Mouse (Mus musculus): ENCODE results near the gene 4930474N05Rik. TPM values are rescaled to one million over a fixed set of nuclear protein-coding genes. Genes with fewer than 3 reads are reported as not detected.

Gene 4930474N05Rik
- not detected in 2 replicates for polyA plus RNA-seq (2015; fragmentation: Nextera tagmentation; extraction: Ambion mirVana)

DNA sequence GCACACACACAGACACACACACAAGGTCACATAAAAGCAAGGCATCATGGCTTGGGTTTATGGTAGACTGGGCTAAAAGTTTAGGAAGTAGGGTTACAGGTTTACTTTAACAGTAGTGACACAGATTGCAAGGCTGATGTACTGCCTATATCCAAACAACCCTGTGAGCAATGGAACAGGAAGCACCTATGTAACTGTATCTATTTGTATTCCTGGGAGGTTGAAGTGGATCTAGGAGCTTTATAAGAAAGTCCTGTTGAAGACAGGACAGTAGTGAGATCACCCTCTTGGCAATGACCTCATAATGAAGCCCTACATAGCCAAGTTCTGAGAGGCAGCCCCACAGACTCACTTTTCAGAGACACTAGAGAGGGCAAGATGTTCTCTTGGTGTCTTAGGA is at the start of gene 4930474N05Rik:
Gene 4930474N05Rik, plus strand, starts transcription at position 301 of the 400 bp plus-strand sequence.
- Histone ChIP-seq H3K4me2 (ENCODE audit: low read length) (no peak within 1 kb of the TSS), H3K4me3 (replicated peaks; ENCODE audit: low read depth, low read length) (no peak within 1 kb of the TSS), H3K9ac (ENCODE audit: low read depth, low read length) (no peak within 1 kb of the TSS), H3K36me3 (ENCODE audit: insufficient read depth, low read length) (no peaks in the 10 kb centered on the region), H3K4me1 (replicated peaks; ENCODE audit: insufficient read depth, low read length) (no peaks in the 10 kb centered on the region), H3K9me3 (replicated peaks; ENCODE audit: low read length) (no peaks in the 10 kb centered on the region), H3K27me3 (ENCODE audit: insufficient read depth, low read length) (no peaks in the 10 kb centered on the region), H3K27ac (no peak within 1 kb of the TSS)
- no peak for DNase-seq (ENCODE audit: low spot score)
- TF ChIP-seq CTCF (IDR thresholded peaks at IDR 0.05; ENCODE audit: low read depth) = no peak
- no peak for ATAC-seq (replicated peaks; ENCODE audit: low FRiP score, low read depth)

DNA sequence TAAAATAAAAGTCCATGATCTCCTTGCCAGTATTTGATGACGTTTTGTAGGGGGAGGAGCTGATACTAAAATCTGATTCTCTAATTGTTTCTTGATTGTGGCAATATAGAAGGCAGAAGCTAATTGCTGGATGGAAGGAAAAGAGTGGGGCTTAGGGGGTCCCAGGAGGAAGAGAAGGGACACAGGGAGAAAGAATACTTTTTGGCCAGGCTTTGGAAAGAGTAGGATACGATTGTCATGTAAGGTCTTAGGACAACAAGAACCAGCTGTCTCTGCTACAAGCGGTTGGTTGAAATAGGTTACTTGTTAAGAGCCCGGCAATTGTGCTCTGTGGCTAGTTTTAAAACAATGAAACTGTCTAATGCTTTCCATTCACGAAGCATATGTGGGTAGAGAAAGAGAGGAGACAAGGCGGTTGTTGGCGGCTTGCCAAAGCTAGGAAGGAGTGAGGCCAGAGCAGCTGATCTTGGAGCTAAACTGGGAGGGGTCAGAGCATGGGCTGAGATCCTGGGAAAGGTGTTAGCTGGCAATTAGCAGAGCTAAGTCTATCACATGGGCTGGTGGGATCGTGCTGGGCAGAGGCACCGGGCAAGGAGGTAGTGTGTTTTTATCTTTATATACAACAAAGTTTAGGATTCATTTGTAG is 45.8 kb upstream of the 4930474N05Rik start:
- H3K4me3 ChIP-seq (replicated peaks; ENCODE audit: low read depth, low read length) = no peak overlapping the region
- 36% methylated on average over 9 of the region's 9 CpGs for WGBS
- TF ChIP-seq CTCF (IDR thresholded peaks at IDR 0.05; ENCODE audit: low read depth) = no peak
- no peaks in the 10 kb centered on the region for H3K36me3 ChIP-seq (ENCODE audit: insufficient read depth, low read length)
- DNase-seq (ENCODE audit: low spot score) (peak; percentile 24), ATAC-seq (replicated peaks; ENCODE audit: low FRiP score, low read depth) (peak; percentile 36; the same call in 1 of the 2 replicates)
- no peak overlapping the region for H3K4me2 ChIP-seq (ENCODE audit: low read length)
- H3K27me3 ChIP-seq (ENCODE audit: insufficient read depth, low read length) = no peaks in the 10 kb centered on the region
- no peaks in the 10 kb centered on the region for H3K4me1 ChIP-seq (replicated peaks; ENCODE audit: insufficient read depth, low read length)
- H3K9me3 ChIP-seq (replicated peaks; ENCODE audit: low read length) = no peaks in the 10 kb centered on the region
- H3K27ac ChIP-seq = no peak overlapping the region
- H3K9ac ChIP-seq (ENCODE audit: low read depth, low read length) = no peak overlapping the region

DNA sequence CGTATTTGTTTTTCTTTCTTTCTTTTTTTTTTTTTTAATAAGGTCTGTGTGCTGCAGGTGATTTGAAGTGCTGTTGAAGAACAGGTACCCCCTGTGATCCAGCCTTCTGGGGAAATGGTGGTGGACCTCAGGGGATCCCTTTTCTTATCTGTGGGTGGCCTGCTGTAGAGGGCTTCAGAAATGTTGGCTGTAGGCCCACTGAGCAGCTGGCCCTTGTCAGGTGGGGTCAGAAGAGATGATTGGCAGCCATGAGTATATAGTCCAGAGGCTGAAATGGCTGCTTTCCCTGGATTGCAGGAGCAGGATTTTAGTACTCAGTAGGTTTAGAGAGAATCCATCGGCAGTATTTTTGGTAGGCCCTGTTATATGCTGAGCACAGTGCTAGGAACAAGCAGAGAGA is 41.4 kb upstream of the 4930474N05Rik start:
- Histone ChIP-seq H3K27ac (no peak overlapping the region), H3K27me3 (ENCODE audit: insufficient read depth, low read length) (no peaks in the 10 kb centered on the region), H3K9ac (ENCODE audit: low read depth, low read length) (no peak overlapping the region), H3K4me1 (replicated peaks; ENCODE audit: insufficient read depth, low read length) (no peaks in the 10 kb centered on the region), H3K9me3 (replicated peaks; ENCODE audit: low read length) (no peaks in the 10 kb centered on the region), H3K36me3 (ENCODE audit: insufficient read depth, low read length) (no peaks in the 10 kb centered on the region), H3K4me3 (replicated peaks; ENCODE audit: low read depth, low read length) (no peak overlapping the region), H3K4me2 (ENCODE audit: low read length) (no peak overlapping the region)
- WGBS = 65% methylated on average over 2 of the region's 2 CpGs
- ATAC-seq (replicated peaks; ENCODE audit: low FRiP score, low read depth) (no peak), DNase-seq (ENCODE audit: low spot score) (no peak)
- no peak for TF ChIP-seq CTCF (IDR thresholded peaks at IDR 0.05; ENCODE audit: low read depth)

DNA sequence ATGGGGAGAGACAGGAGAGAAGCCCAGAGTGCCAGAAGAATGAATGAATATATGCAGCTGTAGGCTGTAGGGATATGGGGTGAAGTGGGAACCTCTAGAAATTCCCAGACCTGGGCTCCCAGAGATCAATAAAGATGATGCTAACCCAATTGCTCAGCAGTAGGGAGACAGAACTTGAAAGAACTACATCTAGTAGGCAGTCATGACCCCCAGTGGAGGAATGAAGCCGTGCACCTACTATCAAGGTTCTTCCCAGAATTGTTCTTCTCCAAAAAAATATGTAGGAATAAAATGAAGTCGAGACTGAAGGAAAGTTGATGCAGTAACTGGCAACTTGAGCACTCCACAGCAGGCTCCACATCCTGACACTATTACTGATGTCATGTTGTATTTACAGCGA is 3.8 kb downstream of the 4930474N05Rik start:
- 0 out of 2 replicates have a peak, but pooled peaks have one; percentile 5 for TF ChIP-seq CTCF (IDR thresholded peaks at IDR 0.05; ENCODE audit: low read depth)
- ATAC-seq (replicated peaks; ENCODE audit: low FRiP score, low read depth) (no peak), DNase-seq (ENCODE audit: low spot score) (no peak)
- H3K4me3 ChIP-seq (replicated peaks; ENCODE audit: low read depth, low read length) = no peak overlapping the region
- no peaks in the 10 kb centered on the region for H3K4me1 ChIP-seq (replicated peaks; ENCODE audit: insufficient read depth, low read length)
- H3K9me3 ChIP-seq (replicated peaks; ENCODE audit: low read length) = no peaks in the 10 kb centered on the region
- no peaks in the 10 kb centered on the region for H3K27me3 ChIP-seq (ENCODE audit: insufficient read depth, low read length)
- H3K27ac ChIP-seq = no peak overlapping the region
- no peak overlapping the region for H3K4me2 ChIP-seq (ENCODE audit: low read length)
- no peak overlapping the region for H3K9ac ChIP-seq (ENCODE audit: low read depth, low read length)
- WGBS = 54% methylated on average over 3 of the region's 3 CpGs
- H3K36me3 ChIP-seq (ENCODE audit: insufficient read depth, low read length) = no peaks in the 10 kb centered on the region

DNA sequence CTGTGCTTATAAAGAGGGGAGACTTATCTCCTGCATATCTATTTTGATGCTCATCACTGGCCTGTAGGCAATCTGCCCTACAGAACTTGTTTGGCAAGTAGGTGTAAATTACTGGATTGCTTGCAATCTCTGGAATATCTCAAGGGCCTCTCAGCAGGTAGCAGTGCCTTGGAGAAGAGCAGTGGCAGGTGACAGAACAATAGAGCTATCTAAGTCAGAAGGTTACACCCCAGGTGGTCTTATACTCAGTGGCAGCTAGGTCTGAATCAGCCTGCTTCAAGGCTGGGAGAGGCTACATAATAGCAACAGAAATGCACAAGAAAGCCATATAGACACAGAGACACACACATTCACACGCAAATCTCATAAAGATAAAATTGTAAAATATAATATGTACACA is 4.9 kb downstream of the 4930474N05Rik start:
- no peak for ATAC-seq (replicated peaks; ENCODE audit: low FRiP score, low read depth)
- H3K4me3 ChIP-seq (replicated peaks; ENCODE audit: low read depth, low read length) = no peak overlapping the region
- H3K9me3 ChIP-seq (replicated peaks; ENCODE audit: low read length) = no peaks in the 10 kb centered on the region
- no peaks in the 10 kb centered on the region for H3K4me1 ChIP-seq (replicated peaks; ENCODE audit: insufficient read depth, low read length)
- no peaks in the 10 kb centered on the region for H3K27me3 ChIP-seq (ENCODE audit: insufficient read depth, low read length)
- 49% methylated on average over 1 of the region's 1 CpGs for WGBS
- no peak for DNase-seq (ENCODE audit: low spot score)
- no peak overlapping the region for H3K4me2 ChIP-seq (ENCODE audit: low read length)
- TF ChIP-seq CTCF (IDR thresholded peaks at IDR 0.05; ENCODE audit: low read depth) = no peak
- no peak overlapping the region for H3K9ac ChIP-seq (ENCODE audit: low read depth, low read length)
- no peak overlapping the region for H3K27ac ChIP-seq
- no peaks in the 10 kb centered on the region for H3K36me3 ChIP-seq (ENCODE audit: insufficient read depth, low read length)

DNA sequence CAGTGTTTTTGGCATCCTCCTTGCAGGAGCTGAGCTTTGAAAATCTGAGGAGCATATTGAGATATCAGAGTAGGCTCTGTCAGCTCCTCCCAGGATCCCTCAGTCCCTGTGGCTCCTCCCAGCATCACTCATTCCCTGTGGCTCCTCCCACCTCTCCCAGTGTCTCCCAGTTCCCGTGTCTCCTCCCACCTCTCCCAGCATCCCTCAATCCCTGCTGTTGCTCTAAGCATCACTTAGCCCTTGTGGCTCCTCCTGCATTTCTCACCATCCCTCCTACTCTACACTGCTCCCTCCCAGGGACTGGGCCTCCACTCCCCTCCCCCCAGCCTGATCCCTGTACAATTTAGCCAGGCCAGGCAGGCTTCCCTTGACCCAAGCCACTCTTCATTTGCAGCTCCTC is 6.0 kb downstream of the 4930474N05Rik start:
- Histone ChIP-seq H3K27me3 (ENCODE audit: insufficient read depth, low read length) (no peaks in the 10 kb centered on the region), H3K9me3 (replicated peaks; ENCODE audit: low read length) (no peaks in the 10 kb centered on the region), H3K36me3 (ENCODE audit: insufficient read depth, low read length) (no peaks in the 10 kb centered on the region), H3K4me3 (replicated peaks; ENCODE audit: low read depth, low read length) (no peak overlapping the region), H3K4me1 (replicated peaks; ENCODE audit: insufficient read depth, low read length) (no peaks in the 10 kb centered on the region), H3K27ac (no peak overlapping the region), H3K4me2 (ENCODE audit: low read length) (no peak overlapping the region), H3K9ac (ENCODE audit: low read depth, low read length) (no peak overlapping the region)
- ATAC-seq (replicated peaks; ENCODE audit: low FRiP score, low read depth) (no peak), DNase-seq (ENCODE audit: low spot score) (no peak)
- TF ChIP-seq CTCF (IDR thresholded peaks at IDR 0.05; ENCODE audit: low read depth) = no peak
- 14% methylated on average over 1 of the region's 1 CpGs for WGBS

DNA sequence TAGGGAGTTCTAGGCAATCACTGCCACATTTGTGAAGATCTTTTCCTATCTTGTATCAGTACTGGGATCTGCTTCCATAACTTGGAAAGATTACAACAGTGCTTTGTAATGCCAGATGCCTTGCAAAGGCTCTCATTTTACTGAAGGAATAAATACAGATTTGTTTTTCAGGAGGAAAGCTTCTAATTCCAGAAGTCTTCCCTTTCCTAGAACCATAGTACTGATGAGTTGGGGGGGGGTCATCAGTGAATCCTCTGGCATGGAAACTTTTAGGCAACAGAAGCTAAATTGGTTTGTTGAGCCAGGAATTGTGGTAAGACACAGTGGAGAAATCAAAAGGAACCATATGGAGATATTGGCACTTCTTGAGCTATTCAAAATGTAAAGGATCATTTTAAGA is 19.8 kb downstream of the 4930474N05Rik start:
- Histone ChIP-seq H3K36me3 (ENCODE audit: insufficient read depth, low read length) (no peaks in the 10 kb centered on the region), H3K4me2 (ENCODE audit: low read length) (no peak overlapping the region), H3K27ac (no peak overlapping the region), H3K27me3 (ENCODE audit: insufficient read depth, low read length) (no peaks in the 10 kb centered on the region), H3K4me3 (replicated peaks; ENCODE audit: low read depth, low read length) (no peak overlapping the region), H3K4me1 (replicated peaks; ENCODE audit: insufficient read depth, low read length) (no peaks in the 10 kb centered on the region), H3K9ac (ENCODE audit: low read depth, low read length) (no peak overlapping the region), H3K9me3 (replicated peaks; ENCODE audit: low read length) (no peaks in the 10 kb centered on the region)
- no peak for TF ChIP-seq CTCF (IDR thresholded peaks at IDR 0.05; ENCODE audit: low read depth)
- DNase-seq (ENCODE audit: low spot score) (no peak), ATAC-seq (replicated peaks; ENCODE audit: low FRiP score, low read depth) (no peak)

Data from kidney, postnatal 0 days (tissue).